Mouse (Mus musculus): ENCODE results near the gene Spns2. TPM values are rescaled to one million over a fixed set of nuclear protein-coding genes. Genes with fewer than 3 reads are reported as not detected.

The Spns2 gene
- polyA plus RNA-seq, 1 experiment from 2014 or later, result 4.1 TPM

GRCm38 (mm10) chr11:72469217-72469616 is 20.5 kb downstream of the Spns2 start:
- 30% methylated on average over 5 of the region's 5 CpGs for WGBS (ENCODE audit: insufficient replicate concordance)
- peak; percentile 57 for ATAC-seq
- no peak overlapping the region for H3K9ac ChIP-seq (replicated peaks)
- H3K36me3 ChIP-seq (replicated peaks; ENCODE audit: insufficient read depth, low read length), result no peaks in the 10 kb centered on the region
- no peaks in the 10 kb centered on the region for H3K27me3 ChIP-seq (ENCODE audit: insufficient read depth, low read length)
- no peak overlapping the region for H3K4me2 ChIP-seq (ENCODE audit: low read depth, low read length)
- TF ChIP-seq CTCF (IDR thresholded peaks at IDR 0.05; ENCODE audit: low read depth), result no peak
- no peak for TF ChIP-seq EP300 (IDR thresholded peaks at IDR 0.05; ENCODE audit: low read depth)
- peak; percentile 77 for DNase-seq
- H3K4me1 ChIP-seq (ENCODE audit: insufficient read depth), result peaks cover 72% of the 10 kb centered on the region
- peak overlapping the region; percentile 63 for H3K27ac ChIP-seq (ENCODE audit: low read depth)
- no peaks in the 10 kb centered on the region for H3K9me3 ChIP-seq (ENCODE audit: low read length)
- H3K4me3 ChIP-seq (ENCODE audit: low read depth, low read length), result no peak overlapping the region

DNA sequence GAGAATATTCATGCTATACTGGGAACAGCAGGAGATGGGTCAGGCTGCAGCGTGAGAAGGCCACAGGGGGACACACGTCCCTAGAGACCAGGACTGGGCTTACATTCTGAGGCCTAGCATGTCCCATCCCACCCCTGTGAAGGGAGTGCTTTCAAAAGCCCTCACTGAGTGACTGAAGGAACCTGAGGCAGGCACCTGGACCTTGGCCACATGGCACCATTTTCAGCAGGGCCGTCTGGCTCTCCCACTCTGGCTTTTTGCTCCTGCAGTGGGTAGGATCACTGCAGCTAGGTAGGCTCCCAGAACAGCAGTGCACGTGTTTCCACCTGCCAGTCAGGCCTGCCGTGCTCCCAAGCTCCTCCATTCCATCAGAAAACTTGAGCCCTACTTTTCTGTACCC is 21.2 kb downstream of the Spns2 start:
- 70% methylated on average over 5 of the region's 5 CpGs for WGBS (ENCODE audit: insufficient replicate concordance)
- H3K4me2 ChIP-seq (ENCODE audit: low read depth, low read length), result no peak overlapping the region
- H3K36me3 ChIP-seq (replicated peaks; ENCODE audit: insufficient read depth, low read length), result no peaks in the 10 kb centered on the region
- DNase-seq (no peak), ATAC-seq (no peak)
- H3K9me3 ChIP-seq (ENCODE audit: low read length), result no peaks in the 10 kb centered on the region
- H3K27me3 ChIP-seq (ENCODE audit: insufficient read depth, low read length), result no peaks in the 10 kb centered on the region
- TF ChIP-seq CTCF (IDR thresholded peaks at IDR 0.05; ENCODE audit: low read depth), result no peak
- no peak for TF ChIP-seq EP300 (IDR thresholded peaks at IDR 0.05; ENCODE audit: low read depth)
- no peak overlapping the region for H3K4me3 ChIP-seq (ENCODE audit: low read depth, low read length)
- H3K27ac ChIP-seq (ENCODE audit: low read depth), result peak overlapping the region; percentile 63
- peaks cover 65% of the 10 kb centered on the region for H3K4me1 ChIP-seq (ENCODE audit: insufficient read depth)
- no peak overlapping the region for H3K9ac ChIP-seq (replicated peaks)

- 2% methylated on average over 11 of the region's 11 CpGs for WGBS (ENCODE audit: insufficient replicate concordance)
- Histone ChIP-seq H3K36me3 (replicated peaks; ENCODE audit: insufficient read depth, low read length) (peaks cover 3% of the 10 kb centered on the region; the same call in 1 of the 2 replicates), H3K4me3 (ENCODE audit: low read depth, low read length) (no peak overlapping the region), H3K9ac (replicated peaks) (0 out of 2 replicates have a peak overlapping the region, but pooled peaks have one; percentile 48), H3K4me1 (ENCODE audit: insufficient read depth) (peaks cover 61% of the 10 kb centered on the region), H3K9me3 (ENCODE audit: low read length) (no peaks in the 10 kb centered on the region), H3K27ac (ENCODE audit: low read depth) (peak overlapping the region; percentile 86), H3K4me2 (ENCODE audit: low read depth, low read length) (peak overlapping the region; percentile 63), H3K27me3 (ENCODE audit: insufficient read depth, low read length) (no peaks in the 10 kb centered on the region)
- peak; percentile 66 for ATAC-seq
- DNase-seq, result peak; percentile 49
- TF ChIP-seq EP300 (IDR thresholded peaks at IDR 0.05; ENCODE audit: low read depth), result no peak
- TF ChIP-seq CTCF (IDR thresholded peaks at IDR 0.05; ENCODE audit: low read depth), result no peak
These were observed 22.8 kb downstream of the Spns2 start for GRCm38 (mm10) chr11:72466694-72467507.

GRCm38 (mm10) chr11:72465978-72466693 is 23.6 kb downstream of the Spns2 start:
- Histone ChIP-seq H3K9ac (replicated peaks) (0 out of 2 replicates have a peak overlapping the region, but pooled peaks have one; percentile 48), H3K27me3 (ENCODE audit: insufficient read depth, low read length) (no peaks in the 10 kb centered on the region), H3K4me2 (ENCODE audit: low read depth, low read length) (peak overlapping the region; percentile 63), H3K4me1 (ENCODE audit: insufficient read depth) (peaks cover 68% of the 10 kb centered on the region), H3K4me3 (ENCODE audit: low read depth, low read length) (no peak overlapping the region), H3K27ac (ENCODE audit: low read depth) (peak overlapping the region; percentile 86), H3K9me3 (ENCODE audit: low read length) (no peaks in the 10 kb centered on the region), H3K36me3 (replicated peaks; ENCODE audit: insufficient read depth, low read length) (peaks cover 3% of the 10 kb centered on the region; the same call in 1 of the 2 replicates)
- DNase-seq, result peak; percentile 64
- TF ChIP-seq CTCF (IDR thresholded peaks at IDR 0.05; ENCODE audit: low read depth), result peak; percentile 26; the same call in 1 of the 2 replicates
- TF ChIP-seq EP300 (IDR thresholded peaks at IDR 0.05; ENCODE audit: low read depth), result no peak
- 46% methylated on average over 11 of the region's 11 CpGs for WGBS (ENCODE audit: insufficient replicate concordance)
- peak; percentile 75 for ATAC-seq

DNA sequence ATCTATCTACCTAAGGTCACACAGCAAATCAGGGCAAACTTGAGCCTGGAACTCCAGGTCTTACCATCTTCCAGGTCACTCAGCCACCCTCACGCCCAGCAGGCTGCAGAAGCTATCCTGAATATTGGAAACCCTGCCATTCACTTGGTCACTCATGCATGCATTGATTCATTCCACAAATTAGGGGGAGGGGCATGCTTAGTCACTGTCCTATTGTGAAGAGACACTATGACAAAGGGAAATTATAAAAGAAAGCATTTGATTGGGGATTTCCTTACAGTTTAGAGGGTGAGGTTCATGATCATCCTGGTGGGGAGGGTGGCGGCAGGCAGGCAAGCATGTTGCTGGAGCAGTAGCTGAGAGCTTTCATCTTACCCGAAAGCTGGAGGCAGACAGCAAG is 24.9 kb downstream of the Spns2 start:
- Histone ChIP-seq H3K27ac (ENCODE audit: low read depth) (no peak overlapping the region), H3K9ac (replicated peaks) (no peak overlapping the region), H3K4me3 (ENCODE audit: low read depth, low read length) (no peak overlapping the region), H3K36me3 (replicated peaks; ENCODE audit: insufficient read depth, low read length) (peaks cover 3% of the 10 kb centered on the region; the same call in 1 of the 2 replicates), H3K9me3 (ENCODE audit: low read length) (no peaks in the 10 kb centered on the region), H3K27me3 (ENCODE audit: insufficient read depth, low read length) (no peaks in the 10 kb centered on the region), H3K4me1 (ENCODE audit: insufficient read depth) (peaks cover 62% of the 10 kb centered on the region), H3K4me2 (ENCODE audit: low read depth, low read length) (no peak overlapping the region)
- ATAC-seq (no peak), DNase-seq (no peak)
- TF ChIP-seq EP300 (IDR thresholded peaks at IDR 0.05; ENCODE audit: low read depth) (no peak), CTCF (IDR thresholded peaks at IDR 0.05; ENCODE audit: low read depth) (no peak)
- 78% methylated on average over 3 of the region's 3 CpGs for WGBS (ENCODE audit: insufficient replicate concordance)

DNA sequence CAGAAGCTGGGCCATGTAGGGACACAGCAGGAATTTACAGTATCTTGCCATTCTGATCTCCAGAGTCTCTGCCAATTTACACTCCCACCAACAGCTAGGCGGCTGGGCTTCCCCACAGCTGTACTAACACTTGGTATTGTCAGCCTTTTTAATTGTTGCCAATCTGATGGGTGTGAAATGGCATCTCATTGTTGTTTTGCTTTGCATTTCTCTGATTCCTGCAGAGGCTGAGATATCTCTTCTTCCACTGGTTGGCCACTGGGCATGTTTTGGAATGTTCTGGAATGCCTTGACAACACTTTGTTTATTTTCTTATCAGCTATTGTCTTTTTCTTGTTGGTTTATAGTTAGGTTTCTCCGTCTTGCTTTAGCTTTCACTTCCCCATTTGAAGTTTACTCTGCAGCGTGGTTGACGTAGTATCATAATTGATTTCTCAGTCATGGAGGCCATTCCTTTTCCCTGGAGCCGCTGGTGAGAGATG is 28.2 kb downstream of the Spns2 start:
- Histone ChIP-seq H3K27me3 (ENCODE audit: insufficient read depth, low read length) (no peaks in the 10 kb centered on the region), H3K4me1 (ENCODE audit: insufficient read depth) (peaks cover 45% of the 10 kb centered on the region), H3K4me2 (ENCODE audit: low read depth, low read length) (no peak overlapping the region), H3K9me3 (ENCODE audit: low read length) (no peaks in the 10 kb centered on the region), H3K9ac (replicated peaks) (no peak overlapping the region), H3K4me3 (ENCODE audit: low read depth, low read length) (no peak overlapping the region), H3K27ac (ENCODE audit: low read depth) (peak overlapping the region; percentile 25; the same call in 1 of the 2 replicates), H3K36me3 (replicated peaks; ENCODE audit: insufficient read depth, low read length) (peaks cover 7% of the 10 kb centered on the region; the same call in 1 of the 2 replicates)
- 40% methylated on average over 5 of the region's 5 CpGs for WGBS (ENCODE audit: insufficient replicate concordance)
- ATAC-seq (no peak), DNase-seq (no peak)
- TF ChIP-seq CTCF (IDR thresholded peaks at IDR 0.05; ENCODE audit: low read depth) (no peak), EP300 (IDR thresholded peaks at IDR 0.05; ENCODE audit: low read depth) (no peak)

All from liver, postnatal 0 days (tissue).